Mouse (Mus musculus): ENCODE data around the gene Itpkb.
A peak's percentile ranks its signal among the peaks of the same experiment; 100 is the strongest.

Gene Itpkb

GRCm38 (mm10) chr1:180343434-180344210 lies 13.3 kb downstream of the Itpkb start:
- no peak for DNase-seq (ENCODE audit: low spot score)

GRCm38 (mm10) chr1:180345098-180345497 lies 14.8 kb downstream of the Itpkb start:
- DNase-seq (ENCODE audit: low spot score), result no peak

GRCm38 (mm10) chr1:180347059-180347458 lies 16.8 kb downstream of the Itpkb start:
- no peak for DNase-seq (ENCODE audit: low spot score)

GRCm38 (mm10) chr1:180347907-180348306 lies 17.6 kb downstream of the Itpkb start:
- DNase-seq (ENCODE audit: low spot score), result no peak

- DNase-seq (ENCODE audit: low spot score), result no peak
These were observed 18.8 kb downstream of the Itpkb start for GRCm38 (mm10) chr1:180349090-180349489.

GRCm38 (mm10) chr1:180352258-180352657 lies 22.0 kb downstream of the Itpkb start:
- no peak for DNase-seq (ENCODE audit: low spot score)

GRCm38 (mm10) chr1:180354129-180354528 lies 23.8 kb downstream of the Itpkb start:
- no peak for DNase-seq (ENCODE audit: low spot score)

- DNase-seq (ENCODE audit: low spot score), result no peak
These were observed 24.9 kb downstream of the Itpkb start for GRCm38 (mm10) chr1:180354976-180355730.

GRCm38 (mm10) chr1:180356176-180356575 lies 25.9 kb downstream of the Itpkb start:
- DNase-seq (ENCODE audit: low spot score), result no peak

- DNase-seq (ENCODE audit: low spot score), result no peak
These were observed 26.6 kb downstream of the Itpkb start for GRCm38 (mm10) chr1:180356857-180357256.

GRCm38 (mm10) chr1:180357893-180358331 lies 27.6 kb downstream of the Itpkb start:
- DNase-seq (ENCODE audit: low spot score), result no peak

GRCm38 (mm10) chr1:180358466-180358865 lies 28.2 kb downstream of the Itpkb start:
- DNase-seq (ENCODE audit: low spot score), result no peak

GRCm38 (mm10) chr1:180359311-180359710 lies 29.0 kb downstream of the Itpkb start:
- DNase-seq (ENCODE audit: low spot score), result no peak

- DNase-seq (ENCODE audit: low spot score), result no peak
These were observed 31.9 kb downstream of the Itpkb start for GRCm38 (mm10) chr1:180362176-180362575.

- no peak for DNase-seq (ENCODE audit: low spot score)
These were observed 32.6 kb downstream of the Itpkb start for GRCm38 (mm10) chr1:180362844-180363243.

GRCm38 (mm10) chr1:180363317-180363716 lies 33.0 kb downstream of the Itpkb start:
- DNase-seq (ENCODE audit: low spot score), result no peak

- no peak for DNase-seq (ENCODE audit: low spot score)
These were observed 33.7 kb downstream of the Itpkb start for GRCm38 (mm10) chr1:180364005-180364404.

GRCm38 (mm10) chr1:180364720-180365119 lies 34.4 kb downstream of the Itpkb start:
- no peak for DNase-seq (ENCODE audit: low spot score)

GRCm38 (mm10) chr1:180365180-180365810 lies 35.0 kb downstream of the Itpkb start:
- DNase-seq (ENCODE audit: low spot score), result peak; percentile 94

- DNase-seq (ENCODE audit: low spot score), result no peak
These were observed 35.9 kb downstream of the Itpkb start for GRCm38 (mm10) chr1:180365983-180366811.

GRCm38 (mm10) chr1:180367045-180367619 lies 36.8 kb downstream of the Itpkb start:
- DNase-seq (ENCODE audit: low spot score), result no peak
